Mouse (Mus musculus) liver, adult 2 months (tissue): ENCODE measurements at regions not wholly inside any gene's neighbourhood (a gene's known extent, or its start where the extent isn't known, plus 50 kb on each side); places are given as distances from the start of the nearest gene placed in this dataset.

Experiments
- CTCF ChIP-seq: fragments of 200-500 bp; IDR thresholded peaks from 2 replicates; pipeline ENCODE4 v1.5.1; 2011; ENCODE audit warnings: low read depth, low read length, control low read depth
- POLR2A ChIP-seq: fragments of 200-500 bp; IDR thresholded peaks from 2 replicates; pipeline ENCODE4 v1.6.1; 2011; ENCODE audit warnings: low read length, control low read depth; ENCODE audit not compliant: insufficient read depth; ENCODE audit errors: extremely low read depth

- TF ChIP-seq CTCF: no peak
- TF ChIP-seq POLR2A: no peak
Observed at GRCm38 (mm10) chr5:111824600-111825130, 90.9 kb downstream of the Gm26897 start.
